Mouse (Mus musculus): Measurements from ENCODE around the gene Cops7b. TPM values are rescaled to one million over a fixed set of nuclear protein-coding genes. Genes with fewer than 3 reads are reported as not detected.
A peak's percentile ranks its signal among the peaks of the same experiment; 100 is the strongest.
"Not testable (repeated sequence)": the region's sequence is repeated elsewhere in the genome, so short reads cannot be mapped to it uniquely, and the experiment has no call there.

Cops7b gene
- 56.5 and 58.8 TPM in 2 replicates for polyA plus RNA-seq (2014; fragmentation: Nextera tagmentation; extraction: Ambion mirVana)

- H3K9me3 ChIP-seq (replicated peaks; ENCODE audit: control insufficient read depth, low read length): no peaks in the 10 kb centered on the region
- H3K27ac ChIP-seq (replicated peaks; ENCODE audit: low read depth, low read length): no peak within 1 kb of the TSS
- H3K27me3 ChIP-seq (ENCODE audit: control insufficient read depth, insufficient read depth, low read length): no peaks in the 10 kb centered on the region
- no peaks in the 10 kb centered on the region for H3K4me1 ChIP-seq (ENCODE audit: control insufficient read depth, insufficient read depth, low read length)
- peak; percentile 96 for DNase-seq (ENCODE audit: low spot score)
- no peaks in the 10 kb centered on the region for H3K36me3 ChIP-seq (replicated peaks; ENCODE audit: control insufficient read depth, insufficient read depth, low read depth, low read length)
- ATAC-seq (replicated peaks; ENCODE audit: insufficient number of reproducible peaks, low FRiP score, low TSS enrichment, low read depth): peak; percentile 98
- 0% methylated on average over 26 of the region's 26 CpGs for WGBS
- H3K9ac ChIP-seq (replicated peaks; ENCODE audit: low read length): peak within 1 kb of the TSS; percentile 88
- H3K4me2 ChIP-seq (ENCODE audit: low read depth, low read length): peak within 1 kb of the TSS; percentile 79
- peak within 1 kb of the TSS; percentile 88 for H3K4me3 ChIP-seq (ENCODE audit: low read depth, low read length)
Observed at GRCm38 (mm10) chr1:86582451-86583096, at the start of gene Cops7b, which contains the start of gene Pde6d. Gene Cops7b, plus strand, starts transcription at chr1:86582904. Gene Pde6d, minus strand, starts transcription at chr1:86582629.

GRCm38 (mm10) chr1:86533411-86534130, 49.1 kb upstream of the Cops7b start:
- ATAC-seq (replicated peaks; ENCODE audit: insufficient number of reproducible peaks, low FRiP score, low TSS enrichment, low read depth) (no peak), DNase-seq (ENCODE audit: low spot score) (no peak)
- Histone ChIP-seq H3K36me3 (replicated peaks; ENCODE audit: control insufficient read depth, insufficient read depth, low read depth, low read length) (peaks cover 15% of the 10 kb centered on the region), H3K9ac (replicated peaks; ENCODE audit: low read length) (no peak overlapping the region), H3K27ac (replicated peaks; ENCODE audit: low read depth, low read length) (no peak overlapping the region), H3K4me1 (ENCODE audit: control insufficient read depth, insufficient read depth, low read length) (peaks cover 6% of the 10 kb centered on the region), H3K4me3 (ENCODE audit: low read depth, low read length) (no peak overlapping the region), H3K9me3 (replicated peaks; ENCODE audit: control insufficient read depth, low read length) (no peaks in the 10 kb centered on the region), H3K4me2 (ENCODE audit: low read depth, low read length) (no peak overlapping the region), H3K27me3 (ENCODE audit: control insufficient read depth, insufficient read depth, low read length) (no peaks in the 10 kb centered on the region)
- 88% methylated on average over 6 of the region's 6 CpGs for WGBS

GRCm38 (mm10) chr1:86538383-86538782, 44.3 kb upstream of the Cops7b start:
- no peaks in the 10 kb centered on the region for H3K4me1 ChIP-seq (ENCODE audit: control insufficient read depth, insufficient read depth, low read length)
- no peak overlapping the region for H3K27ac ChIP-seq (replicated peaks; ENCODE audit: low read depth, low read length)
- DNase-seq (ENCODE audit: low spot score) (no peak), ATAC-seq (replicated peaks; ENCODE audit: insufficient number of reproducible peaks, low FRiP score, low TSS enrichment, low read depth) (no peak)
- no peaks in the 10 kb centered on the region for H3K9me3 ChIP-seq (replicated peaks; ENCODE audit: control insufficient read depth, low read length)
- H3K4me2 ChIP-seq (ENCODE audit: low read depth, low read length): no peak overlapping the region
- no peak overlapping the region for H3K4me3 ChIP-seq (ENCODE audit: low read depth, low read length)
- no peaks in the 10 kb centered on the region for H3K27me3 ChIP-seq (ENCODE audit: control insufficient read depth, insufficient read depth, low read length)
- peaks cover 4% of the 10 kb centered on the region for H3K36me3 ChIP-seq (replicated peaks; ENCODE audit: control insufficient read depth, insufficient read depth, low read depth, low read length)
- H3K9ac ChIP-seq (replicated peaks; ENCODE audit: low read length): no peak overlapping the region
- 64% methylated on average over 3 of the region's 3 CpGs for WGBS

GRCm38 (mm10) chr1:86539583-86539982, 43.1 kb upstream of the Cops7b start:
- 92% methylated on average over 12 of the region's 12 CpGs for WGBS
- not testable (repeated sequence) for ATAC-seq (replicated peaks; ENCODE audit: insufficient number of reproducible peaks, low FRiP score, low TSS enrichment, low read depth); H3K9me3 ChIP-seq (replicated peaks; ENCODE audit: control insufficient read depth, low read length)

GRCm38 (mm10) chr1:86542584-86542983, 40.1 kb upstream of the Cops7b start:
- H3K4me3 ChIP-seq (ENCODE audit: low read depth, low read length): no peak overlapping the region
- no peaks in the 10 kb centered on the region; the same call in 1 of the 2 replicates for H3K36me3 ChIP-seq (replicated peaks; ENCODE audit: control insufficient read depth, insufficient read depth, low read depth, low read length)
- no peak for DNase-seq (ENCODE audit: low spot score)
- no peaks in the 10 kb centered on the region for H3K9me3 ChIP-seq (replicated peaks; ENCODE audit: control insufficient read depth, low read length)
- ATAC-seq (replicated peaks; ENCODE audit: insufficient number of reproducible peaks, low FRiP score, low TSS enrichment, low read depth): no peak
- H3K4me2 ChIP-seq (ENCODE audit: low read depth, low read length): no peak overlapping the region
- no peaks in the 10 kb centered on the region for H3K27me3 ChIP-seq (ENCODE audit: control insufficient read depth, insufficient read depth, low read length)
- H3K27ac ChIP-seq (replicated peaks; ENCODE audit: low read depth, low read length): no peak overlapping the region
- H3K4me1 ChIP-seq (ENCODE audit: control insufficient read depth, insufficient read depth, low read length): no peaks in the 10 kb centered on the region
- no peak overlapping the region for H3K9ac ChIP-seq (replicated peaks; ENCODE audit: low read length)
- 89% methylated on average over 2 of the region's 2 CpGs for WGBS

More at GRCm38 (mm10) chr1:86539583-86539982, 43.1 kb upstream of the Cops7b start:
- H3K9ac ChIP-seq (replicated peaks; ENCODE audit: low read length); H3K4me3 ChIP-seq (ENCODE audit: low read depth, low read length); H3K4me2 ChIP-seq (ENCODE audit: low read depth, low read length); H3K27me3 ChIP-seq (ENCODE audit: control insufficient read depth, insufficient read depth, low read length); H3K4me1 ChIP-seq (ENCODE audit: control insufficient read depth, insufficient read depth, low read length); H3K36me3 ChIP-seq (replicated peaks; ENCODE audit: control insufficient read depth, insufficient read depth, low read depth, low read length); DNase-seq (ENCODE audit: low spot score); H3K27ac ChIP-seq (replicated peaks; ENCODE audit: low read depth, low read length): not testable (repeated sequence)

- H3K9ac ChIP-seq (replicated peaks; ENCODE audit: low read length): no peak overlapping the region
- no peak overlapping the region for H3K4me2 ChIP-seq (ENCODE audit: low read depth, low read length)
- 52% methylated on average over 3 of the region's 3 CpGs for WGBS
- no peaks in the 10 kb centered on the region for H3K4me1 ChIP-seq (ENCODE audit: control insufficient read depth, insufficient read depth, low read length)
- DNase-seq (ENCODE audit: low spot score) (no peak), ATAC-seq (replicated peaks; ENCODE audit: insufficient number of reproducible peaks, low FRiP score, low TSS enrichment, low read depth) (no peak)
- no peaks in the 10 kb centered on the region for H3K9me3 ChIP-seq (replicated peaks; ENCODE audit: control insufficient read depth, low read length)
- no peaks in the 10 kb centered on the region for H3K27me3 ChIP-seq (ENCODE audit: control insufficient read depth, insufficient read depth, low read length)
- H3K4me3 ChIP-seq (ENCODE audit: low read depth, low read length): no peak overlapping the region
- H3K27ac ChIP-seq (replicated peaks; ENCODE audit: low read depth, low read length): no peak overlapping the region
- H3K36me3 ChIP-seq (replicated peaks; ENCODE audit: control insufficient read depth, insufficient read depth, low read depth, low read length): no peaks in the 10 kb centered on the region; the same call in 1 of the 2 replicates
Observed at GRCm38 (mm10) chr1:86546797-86547196, 35.9 kb upstream of the Cops7b start.

- H3K9me3 ChIP-seq (replicated peaks; ENCODE audit: control insufficient read depth, low read length): no peaks in the 10 kb centered on the region
- no peak overlapping the region for H3K9ac ChIP-seq (replicated peaks; ENCODE audit: low read length)
- ATAC-seq (replicated peaks; ENCODE audit: insufficient number of reproducible peaks, low FRiP score, low TSS enrichment, low read depth) (no peak), DNase-seq (ENCODE audit: low spot score) (no peak)
- H3K27ac ChIP-seq (replicated peaks; ENCODE audit: low read depth, low read length): no peak overlapping the region
- H3K4me2 ChIP-seq (ENCODE audit: low read depth, low read length): no peak overlapping the region
- H3K4me3 ChIP-seq (ENCODE audit: low read depth, low read length): no peak overlapping the region
- no peaks in the 10 kb centered on the region for H3K27me3 ChIP-seq (ENCODE audit: control insufficient read depth, insufficient read depth, low read length)
- H3K36me3 ChIP-seq (replicated peaks; ENCODE audit: control insufficient read depth, insufficient read depth, low read depth, low read length): no peaks in the 10 kb centered on the region
- H3K4me1 ChIP-seq (ENCODE audit: control insufficient read depth, insufficient read depth, low read length): no peaks in the 10 kb centered on the region
- WGBS: 71% methylated on average over 4 of the region's 4 CpGs
Observed at GRCm38 (mm10) chr1:86551299-86551698, 31.4 kb upstream of the Cops7b start.

GRCm38 (mm10) chr1:86551877-86552276, 30.8 kb upstream of the Cops7b start:
- no peaks in the 10 kb centered on the region for H3K27me3 ChIP-seq (ENCODE audit: control insufficient read depth, insufficient read depth, low read length)
- no peaks in the 10 kb centered on the region for H3K4me1 ChIP-seq (ENCODE audit: control insufficient read depth, insufficient read depth, low read length)
- no peak overlapping the region for H3K4me3 ChIP-seq (ENCODE audit: low read depth, low read length)
- H3K9me3 ChIP-seq (replicated peaks; ENCODE audit: control insufficient read depth, low read length): no peaks in the 10 kb centered on the region
- H3K4me2 ChIP-seq (ENCODE audit: low read depth, low read length): no peak overlapping the region
- DNase-seq (ENCODE audit: low spot score): no peak
- no peak for ATAC-seq (replicated peaks; ENCODE audit: insufficient number of reproducible peaks, low FRiP score, low TSS enrichment, low read depth)
- no peaks in the 10 kb centered on the region for H3K36me3 ChIP-seq (replicated peaks; ENCODE audit: control insufficient read depth, insufficient read depth, low read depth, low read length)
- WGBS: 27% methylated on average over 2 of the region's 2 CpGs
- H3K27ac ChIP-seq (replicated peaks; ENCODE audit: low read depth, low read length): no peak overlapping the region
- no peak overlapping the region for H3K9ac ChIP-seq (replicated peaks; ENCODE audit: low read length)
